In genomic region chr4:151694047-151694446, GRCm38 (mm10) we compare ENCODE assay signal across 13 mouse cellular contexts.
DNase-seq lines count a peak whose midpoint lies in the region; ATAC-seq and TF ChIP-seq lines count a peak whose summit lies in the region.
"Had no signal": no experiment of that assay in that cellular context is flagged by ENCODE, and none has a peak within 500 bp of the region (broad histone marks: within the 10 kb centered on the region; RNA-seq: fewer than 3 reads in every experiment).

No protein-coding gene starts in this region.

- intact Hi-C loops in left cerebral cortex, adult 2 months (cut with DNase I): loop anchor here (5.0 kb wide), 1 partner anchor 33 kb away; no protein-coding TSS in a partner anchor
- intact Hi-C loops in left cerebral cortex, postnatal 10 days (cut with DNase I): no loop called here

- TF ChIP-seq CTCF in left cerebral cortex, adult 2 months (IDR thresholded peaks at IDR 0.05): peak; percentile 39
- peak; percentile 91 for TF ChIP-seq CTCF in E14TG2a.4 (conservative IDR thresholded peaks at IDR 0.05; ENCODE audit: low read length)

- H3K27ac ChIP-seq in left cerebral cortex, adult 2 months: no peak overlapping the region
- no peak overlapping the region for H3K27ac ChIP-seq in midbrain, embryonic 16.5 days (ENCODE audit: low read length)
- H3K27ac ChIP-seq: liver, embryonic 15.5 days; midbrain, embryonic 10.5 days had no signal

- no peaks in the 10 kb centered on the region for H3K36me3 ChIP-seq in E14TG2a.4 (ENCODE audit: insufficient read depth, low read length)
- no peaks in the 10 kb centered on the region for H3K36me3 ChIP-seq in midbrain, embryonic 16.5 days (ENCODE audit: control insufficient read depth, insufficient read depth, low read length)
- H3K36me3 ChIP-seq: G1E; liver, embryonic 15.5 days; midbrain, embryonic 10.5 days had no signal

- H3K4me3 ChIP-seq in left cerebral cortex, adult 2 months: no peak overlapping the region
- H3K4me3 ChIP-seq in E14TG2a.4 (replicated peaks; ENCODE audit: low read length): no peak overlapping the region
- H3K4me3 ChIP-seq in midbrain, embryonic 16.5 days (ENCODE audit: low read depth, low read length): no peak overlapping the region
- H3K4me3 ChIP-seq: liver, embryonic 15.5 days; midbrain, embryonic 10.5 days had no signal

- H3K9me3 ChIP-seq in E14TG2a.4 (ENCODE audit: low read length): no peaks in the 10 kb centered on the region
- H3K9me3 ChIP-seq in midbrain, embryonic 16.5 days (replicated peaks; ENCODE audit: control insufficient read depth, low read length, poor library complexity, severe bottlenecking): no peaks in the 10 kb centered on the region
- H3K9me3 ChIP-seq: liver, embryonic 15.5 days; midbrain, embryonic 10.5 days had no signal

- DNase-seq in left cerebral cortex, adult 2 months (ENCODE audit: extremely low spot score in 1 of 2, low spot score in 2 of 2): no peak
- no peak for DNase-seq in left cerebral cortex, postnatal 10 days (ENCODE audit: extremely low spot score in 1 of 2, low spot score in 2 of 2)
- DNase-seq in 3T3-L1 (ENCODE audit: low read depth, low spot score): peak; percentile 2
- no peak for DNase-seq in frontal cortex, postnatal 36 days (ENCODE audit: low spot score in 2 of 2)
- DNase-seq: embryo, embryonic 11 days; kidney, postnatal 4 days had no signal

- peaks cover 11% of the 10 kb centered on the region; the same call in 1 of the 2 replicates for H3K4me1 ChIP-seq in E14TG2a.4 (replicated peaks; ENCODE audit: low read depth, low read length)
- H3K4me1 ChIP-seq in midbrain, embryonic 16.5 days (ENCODE audit: control insufficient read depth, insufficient read depth, low read length): peaks cover 13% of the 10 kb centered on the region

- no peak overlapping the region for H3K9ac ChIP-seq in midbrain, embryonic 16.5 days (ENCODE audit: low read depth, low read length)
- H3K9ac ChIP-seq: liver, embryonic 15.5 days had no signal

- no peak overlapping the region for H3K4me2 ChIP-seq in midbrain, embryonic 16.5 days (ENCODE audit: low read length)
- H3K4me2 ChIP-seq: liver, embryonic 15.5 days had no signal

- peaks cover 5% of the 10 kb centered on the region; the same call in 1 of the 2 replicates for H3K27me3 ChIP-seq in E14TG2a.4 (ENCODE audit: insufficient read depth, low read length)
- no peaks in the 10 kb centered on the region for H3K27me3 ChIP-seq in midbrain, embryonic 16.5 days (ENCODE audit: control insufficient read depth, insufficient read depth, low read depth, low read length)
- H3K27me3 ChIP-seq: liver, embryonic 15.5 days had no signal

- 93% methylated on average over 3 of the region's 3 CpGs for WGBS in midbrain, embryonic 16.5 days

- ATAC-seq in erythroblast, adult 5-6 weeks (replicated peaks; ENCODE audit: low FRiP score, poor library complexity, severe bottlenecking): peak; percentile 60
- ATAC-seq in midbrain, embryonic 16.5 days: no peak
- ATAC-seq: hindbrain, embryonic 16.5 days had no signal
